Mouse (Mus musculus): ENCODE measurements around the gene Gm1113.

- TF ChIP-seq CTCF (IDR thresholded peaks at IDR 0.05; ENCODE audit: low read depth, low read length) (no peak), POLR2AphosphoS5 (IDR thresholded peaks at IDR 0.05; ENCODE audit: insufficient replicate concordance, low read depth, low read length) (no peak)
These were observed 43.9 kb downstream of the Gm1113 start for GRCm38 (mm10) chr9:35474104-35474724.
